Mouse (Mus musculus) hindbrain, embryonic 15.5 days (tissue): ENCODE data around the gene Sec22b. TPM values are rescaled to one million over a fixed set of nuclear protein-coding genes. Genes with fewer than 3 reads are reported as not detected.

Source experiments
- ATAC-seq: fragments of 200-750 bp; cut with Nextera tagmentation; 2 replicates; pipeline ENCODE4 v1.8.0; 2017; ENCODE audit warnings: low read depth, moderate number of reproducible peaks, moderate TSS enrichment; ENCODE audit not compliant: low FRiP score
- H3K27ac ChIP-seq: fragments of 300-500 bp; sonication (generic); replicated peaks from 2 replicates; pipeline ENCODE4 v1.5.1; 2015; ENCODE audit warnings: mild to moderate bottlenecking, inconsistent platforms
- H3K27me3 ChIP-seq: fragments of 300-500 bp; sonication (generic); 2 replicates; pipeline ENCODE4 v1.6.1; 2015; ENCODE audit warnings: control low read depth, inconsistent platforms
- H3K36me3 ChIP-seq: fragments of 300-500 bp; sonication (generic); 2 replicates; pipeline ENCODE4 v1.6.1; 2015; ENCODE audit warnings: control low read depth, inconsistent platforms
- H3K4me1 ChIP-seq: fragments of 300-500 bp; sonication (generic); replicated peaks from 2 replicates; pipeline ENCODE4 v1.6.1; 2015; ENCODE audit warnings: control low read depth, inconsistent platforms
- H3K4me2 ChIP-seq: fragments of 300-500 bp; sonication (generic); 2 replicates; pipeline ENCODE4 v1.6.1; 2015; ENCODE audit warnings: moderate library complexity, mild to moderate bottlenecking, inconsistent platforms
- H3K4me3 ChIP-seq: fragments of 300-500 bp; sonication (generic); 2 replicates; pipeline ENCODE4 v1.5.1; 2015; ENCODE audit warnings: mild to moderate bottlenecking, inconsistent platforms
- H3K9ac ChIP-seq: fragments of 300-500 bp; sonication (generic); 2 replicates; pipeline ENCODE4 v1.6.1; 2015; ENCODE audit warnings: inconsistent platforms
- H3K9me3 ChIP-seq: fragments of 300-500 bp; sonication (generic); 2 replicates; pipeline ENCODE4 v1.6.1; 2016; ENCODE audit warnings: control low read depth, inconsistent platforms
- WGBS: fragments of 180-500 bp; shearing (Covaris S2); methylation state at CpG from one replicate; pipeline ENCODE4 v1.1.7; 2015; 5-methylcytosine and 5-hydroxymethylcytosine counted together
- polyA plus RNA-seq: library from polyadenylated mRNA; unstranded; fragments of >200 nt; fragmentation: Nextera tagmentation; extraction: Ambion mirVana; gene quantifications from 2 replicates; pipeline ENCODE4 v1.2.1, GENCODE M21; 2015

Sec22b gene
- polyA plus RNA-seq, 1 experiment from 2014 or later = 94.6 TPM

GRCm38 (mm10) chr3:97946439-97946838 lies 45.4 kb downstream of the Sec22b start:
- Histone ChIP-seq H3K4me3 (no peak overlapping the region), H3K27ac (no peak overlapping the region), H3K4me1 (peaks cover 12% of the 10 kb centered on the region), H3K9me3 (no peaks in the 10 kb centered on the region), H3K27me3 (no peaks in the 10 kb centered on the region), H3K36me3 (no peaks in the 10 kb centered on the region), H3K4me2 (no peak overlapping the region), H3K9ac (no peak overlapping the region)
- ATAC-seq = no peak
- 40% methylated on average over 4 of the region's 4 CpGs for WGBS

GRCm38 (mm10) chr3:97948518-97948917 lies 47.5 kb downstream of the Sec22b start:
- Histone ChIP-seq H3K36me3 (no peaks in the 10 kb centered on the region), H3K9me3 (no peaks in the 10 kb centered on the region), H3K27me3 (no peaks in the 10 kb centered on the region), H3K4me2 (no peak overlapping the region), H3K9ac (no peak overlapping the region), H3K27ac (no peak overlapping the region), H3K4me3 (no peak overlapping the region), H3K4me1 (no peaks in the 10 kb centered on the region)
- ATAC-seq = no peak
- WGBS = 87% methylated on average over 2 of the region's 2 CpGs

DNA sequence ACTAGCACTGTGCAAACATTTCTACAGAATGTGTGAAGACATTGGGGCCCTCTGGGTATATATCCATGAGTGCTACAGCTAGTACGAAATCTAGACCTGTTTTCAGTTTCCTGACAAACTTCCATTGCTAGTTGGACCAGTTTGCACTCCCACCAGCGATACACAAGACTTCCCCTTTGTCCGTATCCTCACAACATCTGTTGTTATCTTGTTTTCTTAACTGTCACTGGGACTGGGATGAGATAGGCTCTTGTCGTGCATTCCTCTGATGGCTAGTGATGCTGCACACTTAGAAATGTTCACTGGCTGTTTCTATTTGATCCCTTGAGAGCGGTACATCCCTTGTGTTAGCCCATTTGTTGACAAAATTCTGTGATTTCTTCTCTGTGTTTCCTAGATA lies 49.0 kb downstream of the Sec22b start:
- no peak overlapping the region for H3K4me3 ChIP-seq
- 76% methylated on average over 5 of the region's 5 CpGs for WGBS
- no peaks in the 10 kb centered on the region for H3K36me3 ChIP-seq
- no peak for ATAC-seq
- no peaks in the 10 kb centered on the region for H3K4me1 ChIP-seq
- H3K27me3 ChIP-seq = no peaks in the 10 kb centered on the region
- H3K4me2 ChIP-seq = no peak overlapping the region
- H3K9me3 ChIP-seq = no peaks in the 10 kb centered on the region
- no peak overlapping the region for H3K9ac ChIP-seq
- H3K27ac ChIP-seq = no peak overlapping the region

DNA sequence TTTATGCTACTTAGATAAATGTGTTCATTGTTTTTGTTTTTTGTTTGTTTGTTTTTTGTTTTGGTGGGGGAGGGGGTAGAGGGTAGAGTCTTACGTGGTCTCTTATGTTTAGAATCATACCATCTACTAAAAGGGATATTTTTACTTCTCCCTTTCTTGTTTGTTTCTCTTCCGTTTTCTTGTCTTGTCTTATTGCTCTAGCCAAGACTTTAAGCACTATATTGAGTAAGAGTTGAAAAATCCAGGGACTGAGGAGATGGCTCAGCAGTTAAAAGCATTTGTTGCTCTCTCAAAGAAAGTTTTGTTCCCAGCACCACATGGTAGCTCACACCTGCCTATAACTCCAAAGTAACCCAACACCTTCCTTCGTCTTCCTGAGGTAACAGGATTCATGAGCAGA lies 50.1 kb downstream of the Sec22b start:
- ATAC-seq = no peak
- WGBS = 89% methylated on average over 3 of the region's 3 CpGs
- Histone ChIP-seq H3K9me3 (no peaks in the 10 kb centered on the region), H3K4me2 (no peak overlapping the region), H3K27ac (no peak overlapping the region), H3K27me3 (no peaks in the 10 kb centered on the region), H3K4me3 (no peak overlapping the region), H3K9ac (no peak overlapping the region), H3K4me1 (no peaks in the 10 kb centered on the region), H3K36me3 (no peaks in the 10 kb centered on the region)

DNA sequence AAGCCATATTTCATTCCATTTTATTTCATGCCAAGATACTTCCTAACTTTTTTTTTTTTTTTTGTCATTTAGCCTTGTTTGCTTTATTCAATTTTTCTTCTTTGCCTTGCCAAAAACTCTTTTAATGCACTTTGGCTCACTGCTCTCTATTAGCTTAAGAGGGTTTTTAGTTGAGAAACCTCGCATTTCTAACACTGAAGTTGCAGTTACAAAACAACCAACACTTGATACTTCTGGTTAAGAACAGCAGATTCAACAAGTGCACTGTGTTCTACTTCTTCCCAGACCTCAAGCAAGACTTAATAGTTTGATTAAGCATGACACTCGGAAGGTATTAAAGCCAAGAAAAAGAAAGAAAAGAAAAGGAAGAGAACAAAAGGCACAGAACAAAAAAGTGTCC lies 52.2 kb downstream of the Sec22b start:
- 70% methylated on average over 2 of the region's 2 CpGs for WGBS

DNA sequence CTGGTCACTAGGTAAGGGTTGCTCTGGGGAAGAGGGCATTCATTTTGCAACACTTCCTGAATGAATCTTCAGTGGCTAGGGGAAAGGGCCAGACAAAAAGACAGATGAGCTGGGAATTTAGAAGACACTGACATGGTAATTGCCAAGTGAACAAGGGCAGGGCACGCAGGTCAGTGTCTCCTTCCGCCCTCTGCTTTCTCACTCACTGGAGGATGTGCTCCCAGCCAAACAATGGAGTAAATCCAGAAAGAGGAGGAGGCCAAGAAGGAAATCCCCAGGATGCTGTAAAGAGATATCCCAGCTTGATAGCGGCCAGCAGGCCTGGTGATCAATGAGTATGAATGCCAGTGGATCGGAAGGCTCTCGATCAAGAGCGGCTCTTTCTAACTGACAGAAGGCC lies 55.3 kb downstream of the Sec22b start:
- Histone ChIP-seq H3K4me2 (no peak overlapping the region), H3K9me3 (no peaks in the 10 kb centered on the region), H3K9ac (no peak overlapping the region), H3K4me1 (peaks cover 6% of the 10 kb centered on the region), H3K36me3 (no peaks in the 10 kb centered on the region), H3K27me3 (no peaks in the 10 kb centered on the region), H3K27ac (no peak overlapping the region), H3K4me3 (no peak overlapping the region)
- no peak for ATAC-seq
- WGBS = 50% methylated on average over 6 of the region's 6 CpGs

More for the DNA sequence above, 52.2 kb downstream of the Sec22b start:
- no peak for ATAC-seq
- H3K9ac ChIP-seq = no peak overlapping the region
- H3K4me2 ChIP-seq = no peak overlapping the region
- no peaks in the 10 kb centered on the region for H3K36me3 ChIP-seq
- H3K4me1 ChIP-seq = no peaks in the 10 kb centered on the region
- H3K27ac ChIP-seq = no peak overlapping the region
- H3K9me3 ChIP-seq = no peaks in the 10 kb centered on the region
- no peak overlapping the region for H3K4me3 ChIP-seq
- no peaks in the 10 kb centered on the region for H3K27me3 ChIP-seq

GRCm38 (mm10) chr3:97956926-97957325 lies 55.9 kb downstream of the Sec22b start:
- ATAC-seq = no peak
- no peaks in the 10 kb centered on the region for H3K9me3 ChIP-seq
- no peak overlapping the region for H3K4me2 ChIP-seq
- peaks cover 6% of the 10 kb centered on the region for H3K4me1 ChIP-seq
- no peaks in the 10 kb centered on the region for H3K36me3 ChIP-seq
- no peak overlapping the region for H3K4me3 ChIP-seq
- 75% methylated on average over 1 of the region's 1 CpGs for WGBS
- H3K27ac ChIP-seq = no peak overlapping the region
- no peak overlapping the region for H3K9ac ChIP-seq
- no peaks in the 10 kb centered on the region for H3K27me3 ChIP-seq

- Histone ChIP-seq H3K4me2 (no peak overlapping the region), H3K36me3 (no peaks in the 10 kb centered on the region), H3K27ac (no peak overlapping the region), H3K4me1 (peaks cover 6% of the 10 kb centered on the region), H3K9me3 (no peaks in the 10 kb centered on the region), H3K4me3 (no peak overlapping the region), H3K27me3 (no peaks in the 10 kb centered on the region), H3K9ac (no peak overlapping the region)
- ATAC-seq = 0 out of 2 replicates have a peak, but pooled peaks have one; percentile 63
- whole genome bisulfite sequencing = 45% methylated on average over 14 of the region's 14 CpGs
These were observed 60.0 kb downstream of the Sec22b start for GRCm38 (mm10) chr3:97960783-97961594.

GRCm38 (mm10) chr3:97961962-97962361 lies 61.0 kb downstream of the Sec22b start:
- H3K4me2 ChIP-seq = no peak overlapping the region
- H3K36me3 ChIP-seq = no peaks in the 10 kb centered on the region
- peaks cover 6% of the 10 kb centered on the region for H3K4me1 ChIP-seq
- 75% methylated on average over 6 of the region's 6 CpGs for WGBS
- no peak overlapping the region for H3K9ac ChIP-seq
- no peak for ATAC-seq
- no peak overlapping the region for H3K4me3 ChIP-seq
- no peak overlapping the region for H3K27ac ChIP-seq
- no peaks in the 10 kb centered on the region for H3K27me3 ChIP-seq
- no peaks in the 10 kb centered on the region for H3K9me3 ChIP-seq

DNA sequence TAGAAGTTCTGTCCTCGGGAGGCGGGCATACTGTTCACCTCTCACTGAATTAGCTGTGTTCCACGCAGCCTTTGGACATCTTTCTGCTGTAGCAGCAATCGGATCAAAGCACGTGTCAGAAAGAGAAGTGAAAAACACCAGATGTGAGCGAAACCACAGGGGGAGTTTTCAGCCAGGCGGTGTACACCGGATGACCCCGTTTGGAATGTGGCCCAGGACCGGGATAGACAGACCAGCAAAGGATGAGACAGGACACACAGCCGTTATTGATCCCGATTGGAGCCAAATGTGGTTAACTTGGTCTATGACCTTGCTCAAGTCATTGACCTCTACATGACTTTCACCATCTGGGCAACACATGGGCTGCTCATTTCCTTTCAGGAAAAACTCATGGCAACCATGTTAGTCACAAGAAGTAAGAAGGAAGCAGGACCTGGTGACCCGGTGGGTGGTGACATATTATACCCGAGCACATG lies 63.9 kb downstream of the Sec22b start:
- no peak overlapping the region for H3K4me2 ChIP-seq
- no peaks in the 10 kb centered on the region for H3K27me3 ChIP-seq
- no peak for ATAC-seq
- no peaks in the 10 kb centered on the region for H3K9me3 ChIP-seq
- peaks cover 6% of the 10 kb centered on the region for H3K4me1 ChIP-seq
- no peaks in the 10 kb centered on the region for H3K36me3 ChIP-seq
- WGBS = 83% methylated on average over 14 of the region's 14 CpGs
- H3K27ac ChIP-seq = no peak overlapping the region
- H3K9ac ChIP-seq = no peak overlapping the region
- no peak overlapping the region for H3K4me3 ChIP-seq

GRCm38 (mm10) chr3:97967627-97968026 lies 66.6 kb downstream of the Sec22b start:
- no peak overlapping the region for H3K4me2 ChIP-seq
- no peaks in the 10 kb centered on the region for H3K36me3 ChIP-seq
- WGBS = 55% methylated on average over 2 of the region's 2 CpGs
- H3K27me3 ChIP-seq = no peaks in the 10 kb centered on the region
- no peaks in the 10 kb centered on the region for H3K9me3 ChIP-seq
- no peak overlapping the region for H3K9ac ChIP-seq
- no peak for ATAC-seq
- H3K4me1 ChIP-seq = 0 out of 2 replicates have a peak, but pooled peaks cover 10% of the 10 kb centered on the region
- no peak overlapping the region for H3K27ac ChIP-seq
- H3K4me3 ChIP-seq = no peak overlapping the region

DNA sequence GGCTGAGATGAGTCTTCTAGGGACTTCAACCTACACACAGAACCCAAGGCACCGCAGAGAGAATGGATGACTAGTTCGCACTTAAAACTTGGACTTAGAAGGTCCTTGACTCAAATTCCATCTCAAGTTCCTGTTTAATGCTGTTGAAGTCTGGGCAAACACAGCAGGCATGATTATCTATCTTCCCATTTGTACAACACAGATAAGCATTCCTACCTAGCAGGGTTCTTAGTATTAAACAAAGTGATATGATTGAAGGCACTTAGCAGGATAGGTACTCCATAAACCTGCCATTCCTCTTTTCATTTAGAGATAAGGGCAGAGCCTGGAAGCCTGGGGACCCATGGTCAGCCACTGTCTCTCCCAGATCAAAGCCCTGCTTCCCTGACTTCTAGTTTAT lies 67.2 kb downstream of the Sec22b start:
- Histone ChIP-seq H3K36me3 (no peaks in the 10 kb centered on the region), H3K9ac (no peak overlapping the region), H3K4me3 (no peak overlapping the region), H3K27ac (no peak overlapping the region), H3K4me2 (no peak overlapping the region), H3K27me3 (no peaks in the 10 kb centered on the region), H3K4me1 (0 out of 2 replicates have a peak, but pooled peaks cover 10% of the 10 kb centered on the region), H3K9me3 (no peaks in the 10 kb centered on the region)
- no peak for ATAC-seq
- WGBS = 95% methylated on average over 2 of the region's 2 CpGs
